Mouse (Mus musculus): Measurements from ENCODE around the gene Prdx4. TPM values are rescaled to one million over a fixed set of nuclear protein-coding genes. Genes with fewer than 3 reads are reported as not detected.
"Not testable (repeated sequence)": the region's sequence is repeated elsewhere in the genome, so short reads cannot be mapped to it uniquely, and the experiment has no call there.

Prdx4 gene
- polyA plus RNA-seq (2012; fragmentation: generic; extraction: Trizol): 191 TPM
- long read RNA-seq, experiment 1, transcript Prdx4-201 (7 exons, 990 nt): major isoform, 165 of 183 reads
- long read RNA-seq, experiment 1, partial matches to known transcripts: 13 of 183 reads
- long read RNA-seq, experiment 1, other reads (novel, unspliced or antisense): 4 of 183 reads
- long read RNA-seq, experiment 2, transcript Prdx4-201 (7 exons, 990 nt): major isoform, 63 of 69 reads
- long read RNA-seq, experiment 2, partial matches to known transcripts: 4 of 69 reads
- long read RNA-seq, experiment 2, other reads (novel, unspliced or antisense): 1 of 69 reads

DNA sequence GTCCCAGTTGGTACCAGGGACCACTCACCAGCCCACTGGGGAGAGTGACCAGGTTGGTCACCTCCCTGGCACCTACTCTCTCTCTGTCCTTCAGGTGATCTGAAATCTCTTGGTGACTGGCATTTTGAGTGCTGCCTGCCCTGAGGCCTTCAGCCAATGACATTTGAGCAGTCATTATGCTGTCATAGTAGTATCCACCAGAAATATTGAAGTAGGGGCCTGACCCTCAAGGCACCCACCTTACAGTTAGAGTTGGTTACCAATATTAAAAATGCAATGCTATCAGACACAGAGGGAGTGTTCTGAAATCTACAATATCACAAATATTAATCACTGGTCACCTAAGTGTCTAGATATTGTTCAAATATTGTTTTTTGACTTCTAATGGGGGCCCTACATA, at the start of gene Prdx4:
Prdx4 (minus strand) TSS at position 101 of the 400 bp plus-strand sequence.
- H3K27me3 ChIP-seq (ENCODE audit: control insufficient read depth, insufficient read depth, insufficient read length): no peaks in the 10 kb centered on the region
- H3K4me3 ChIP-seq (ENCODE audit: insufficient read depth, poor library complexity, severe bottlenecking): no peak within 1 kb of the TSS
- TF ChIP-seq CTCF (IDR thresholded peaks at IDR 0.05; ENCODE audit: control insufficient read depth, insufficient read depth, insufficient read length) (no peak), MYOG (IDR thresholded peaks at IDR 0.05; ENCODE audit: control insufficient read depth, extremely low read depth, insufficient read length) (no peak), FOSL1 (IDR thresholded peaks at IDR 0.05; ENCODE audit: insufficient read depth, low read length, poor library complexity, severe bottlenecking) (no peak), USF1 (IDR thresholded peaks at IDR 0.05; ENCODE audit: low read depth) (no peak), MYOD1 (IDR thresholded peaks at IDR 0.05; ENCODE audit: control insufficient read depth, insufficient read length, low read depth) (no peak), CEBPB (IDR thresholded peaks at IDR 0.05; ENCODE audit: low read depth) (no peak), MAX (IDR thresholded peaks at IDR 0.05) (no peak)
- peaks cover 9% of the 10 kb centered on the region for H3K79me3 ChIP-seq (ENCODE audit: low read depth)
- no peaks in the 10 kb centered on the region for H3K36me3 ChIP-seq (ENCODE audit: control insufficient read depth, insufficient read depth)
- no peak within 1 kb of the TSS for H3ac ChIP-seq (ENCODE audit: control insufficient read depth, insufficient read length, low read depth)
- peaks cover 20% of the 10 kb centered on the region for H3K79me2 ChIP-seq (ENCODE audit: control insufficient read depth, insufficient read depth)

DNA sequence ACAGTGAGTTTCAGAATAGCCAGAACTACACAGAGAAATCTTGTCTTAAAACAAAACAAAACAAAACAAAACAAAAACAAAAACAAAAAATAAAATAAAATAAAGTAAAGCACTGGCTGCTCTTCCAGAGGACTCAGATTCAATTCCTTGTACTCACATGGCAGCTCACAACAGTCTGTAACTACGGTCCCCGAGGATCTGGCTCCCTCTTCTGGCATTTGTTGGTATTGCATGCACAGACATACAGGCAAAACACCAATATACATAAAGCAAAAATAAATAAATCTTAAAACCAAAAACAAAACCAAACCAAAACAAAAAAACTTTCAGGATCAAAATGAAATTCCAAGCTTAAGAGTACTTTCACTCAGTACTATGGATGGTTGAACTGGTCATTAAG, 36.0 kb upstream of the Prdx4 start:
- Histone ChIP-seq H3K79me2 (ENCODE audit: control insufficient read depth, insufficient read depth) (no peaks in the 10 kb centered on the region), H3K79me3 (ENCODE audit: low read depth) (no peaks in the 10 kb centered on the region), H3ac (ENCODE audit: control insufficient read depth, insufficient read length, low read depth) (no peak overlapping the region), H3K4me3 (ENCODE audit: insufficient read depth, poor library complexity, severe bottlenecking) (no peak overlapping the region), H3K27me3 (ENCODE audit: control insufficient read depth, insufficient read depth, insufficient read length) (no peaks in the 10 kb centered on the region), H3K36me3 (ENCODE audit: control insufficient read depth, insufficient read depth) (no peaks in the 10 kb centered on the region)
- TF ChIP-seq CTCF (IDR thresholded peaks at IDR 0.05; ENCODE audit: control insufficient read depth, insufficient read depth, insufficient read length) (no peak), FOSL1 (IDR thresholded peaks at IDR 0.05; ENCODE audit: insufficient read depth, low read length, poor library complexity, severe bottlenecking) (no peak), MYOD1 (IDR thresholded peaks at IDR 0.05; ENCODE audit: control insufficient read depth, insufficient read length, low read depth) (no peak), MAX (IDR thresholded peaks at IDR 0.05) (no peak), MYOG (IDR thresholded peaks at IDR 0.05; ENCODE audit: control insufficient read depth, extremely low read depth, insufficient read length) (no peak), CEBPB (IDR thresholded peaks at IDR 0.05; ENCODE audit: low read depth) (no peak), USF1 (IDR thresholded peaks at IDR 0.05; ENCODE audit: low read depth) (no peak)

DNA sequence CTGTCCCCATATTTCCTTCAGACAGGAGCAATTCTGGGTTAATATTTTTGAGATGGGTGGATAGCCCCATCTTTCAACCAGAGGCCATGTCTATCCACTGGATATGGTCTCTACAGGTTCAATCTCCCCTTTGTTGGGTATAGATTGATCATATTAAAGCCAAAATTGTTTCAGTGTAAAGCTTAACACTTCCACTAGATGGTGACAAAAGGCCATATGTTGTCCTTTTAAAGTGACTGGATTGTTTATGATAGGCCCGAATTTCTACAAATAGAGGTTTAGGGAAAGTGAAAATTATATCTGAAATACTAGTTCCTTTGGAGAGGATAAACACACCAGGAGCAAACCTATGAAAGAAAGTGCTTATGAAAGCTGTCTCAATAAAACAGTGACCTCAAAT, 34.9 kb upstream of the Prdx4 start:
- H3K79me2 ChIP-seq (ENCODE audit: control insufficient read depth, insufficient read depth): no peaks in the 10 kb centered on the region
- no peak overlapping the region for H3ac ChIP-seq (ENCODE audit: control insufficient read depth, insufficient read length, low read depth)
- no peaks in the 10 kb centered on the region for H3K79me3 ChIP-seq (ENCODE audit: low read depth)
- no peak overlapping the region for H3K4me3 ChIP-seq (ENCODE audit: insufficient read depth, poor library complexity, severe bottlenecking)
- TF ChIP-seq USF1 (IDR thresholded peaks at IDR 0.05; ENCODE audit: low read depth) (no peak), MYOG (IDR thresholded peaks at IDR 0.05; ENCODE audit: control insufficient read depth, extremely low read depth, insufficient read length) (no peak), MYOD1 (IDR thresholded peaks at IDR 0.05; ENCODE audit: control insufficient read depth, insufficient read length, low read depth) (no peak), CTCF (IDR thresholded peaks at IDR 0.05; ENCODE audit: control insufficient read depth, insufficient read depth, insufficient read length) (no peak)
- no peaks in the 10 kb centered on the region for H3K27me3 ChIP-seq (ENCODE audit: control insufficient read depth, insufficient read depth, insufficient read length)
- no peaks in the 10 kb centered on the region for H3K36me3 ChIP-seq (ENCODE audit: control insufficient read depth, insufficient read depth)

DNA sequence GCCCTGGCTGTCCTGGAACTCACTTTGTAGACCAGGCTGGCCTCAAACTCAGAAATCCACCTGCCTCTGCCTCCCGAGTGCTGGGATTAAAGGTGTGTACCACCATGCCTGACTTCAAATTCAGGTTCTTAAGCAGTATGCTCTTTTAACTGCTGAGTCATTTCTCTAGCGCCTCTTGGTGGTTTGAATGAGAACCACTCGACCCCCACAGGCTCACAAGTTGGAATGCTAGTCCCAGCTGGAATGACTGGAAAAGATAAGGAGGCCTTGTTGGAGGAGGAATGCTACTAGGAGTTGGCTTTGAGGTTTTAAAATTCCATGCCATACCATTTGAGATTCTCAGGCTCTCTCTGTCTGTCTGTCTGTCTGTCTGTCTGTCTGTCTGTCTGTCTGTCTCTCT, 29.6 kb upstream of the Prdx4 start:
- not testable (repeated sequence) for H3K27me3 ChIP-seq (ENCODE audit: control insufficient read depth, insufficient read depth, insufficient read length); H3K36me3 ChIP-seq (ENCODE audit: control insufficient read depth, insufficient read depth); H3K4me3 ChIP-seq (ENCODE audit: insufficient read depth, poor library complexity, severe bottlenecking); H3K79me2 ChIP-seq (ENCODE audit: control insufficient read depth, insufficient read depth); H3ac ChIP-seq (ENCODE audit: control insufficient read depth, insufficient read length, low read depth); H3K79me3 ChIP-seq (ENCODE audit: low read depth)

DNA sequence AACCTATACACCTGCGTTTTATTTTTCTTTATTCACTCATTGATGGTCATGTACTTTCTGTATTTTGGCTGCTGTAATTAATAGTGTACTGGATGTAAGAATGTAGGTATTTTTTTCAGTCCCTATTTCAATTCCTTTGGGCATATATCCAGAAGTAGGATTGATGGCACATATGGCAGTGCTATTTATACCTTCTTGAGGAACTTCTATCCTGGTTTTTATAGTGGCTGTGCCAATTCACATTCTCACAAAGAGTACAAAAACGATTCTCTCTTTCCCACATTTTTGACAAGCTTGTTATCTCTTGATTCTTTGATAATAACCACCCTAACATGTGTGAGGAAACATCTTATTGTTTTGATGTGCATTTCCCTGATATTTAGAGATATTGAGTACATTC, 24.5 kb upstream of the Prdx4 start:
- no peaks in the 10 kb centered on the region for H3K79me3 ChIP-seq (ENCODE audit: low read depth)
- no peak overlapping the region for H3K4me3 ChIP-seq (ENCODE audit: insufficient read depth, poor library complexity, severe bottlenecking)
- no peak for TF ChIP-seq CEBPB (IDR thresholded peaks at IDR 0.05; ENCODE audit: low read depth)
- TF ChIP-seq MYOD1 (IDR thresholded peaks at IDR 0.05; ENCODE audit: control insufficient read depth, insufficient read length, low read depth): no peak
- TF ChIP-seq FOSL1 (IDR thresholded peaks at IDR 0.05; ENCODE audit: insufficient read depth, low read length, poor library complexity, severe bottlenecking): no peak
- no peak for TF ChIP-seq MYOG (IDR thresholded peaks at IDR 0.05; ENCODE audit: control insufficient read depth, extremely low read depth, insufficient read length)
- TF ChIP-seq CTCF (IDR thresholded peaks at IDR 0.05; ENCODE audit: control insufficient read depth, insufficient read depth, insufficient read length): no peak
- no peak for TF ChIP-seq MAX (IDR thresholded peaks at IDR 0.05)
- no peak for TF ChIP-seq USF1 (IDR thresholded peaks at IDR 0.05; ENCODE audit: low read depth)
- H3K36me3 ChIP-seq (ENCODE audit: control insufficient read depth, insufficient read depth): no peaks in the 10 kb centered on the region
- H3ac ChIP-seq (ENCODE audit: control insufficient read depth, insufficient read length, low read depth): no peak overlapping the region
- no peaks in the 10 kb centered on the region for H3K79me2 ChIP-seq (ENCODE audit: control insufficient read depth, insufficient read depth)
- no peaks in the 10 kb centered on the region for H3K27me3 ChIP-seq (ENCODE audit: control insufficient read depth, insufficient read depth, insufficient read length)

DNA sequence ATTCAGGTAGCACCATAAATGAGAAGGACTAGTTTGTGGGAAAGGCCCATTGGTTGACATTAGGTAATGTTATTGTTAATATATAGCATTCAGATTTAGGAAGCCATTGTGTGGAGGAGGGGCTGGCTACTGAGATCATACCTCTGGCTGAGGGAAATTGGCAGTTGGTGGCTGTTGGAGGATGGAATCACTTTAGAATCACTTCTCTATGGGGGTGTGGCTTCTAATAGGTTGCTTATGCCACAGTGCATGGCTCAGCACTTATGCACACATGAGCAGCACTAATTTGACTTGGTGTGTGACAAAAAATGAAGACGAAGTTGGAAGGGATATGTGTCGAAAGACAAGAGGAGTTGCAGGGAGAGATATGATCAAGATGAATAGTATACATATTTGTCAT, 5.7 kb upstream of the Prdx4 start:
- Histone ChIP-seq H3K4me3 (ENCODE audit: insufficient read depth, poor library complexity, severe bottlenecking) (no peak overlapping the region), H3K79me2 (ENCODE audit: control insufficient read depth, insufficient read depth) (no peaks in the 10 kb centered on the region), H3K36me3 (ENCODE audit: control insufficient read depth, insufficient read depth) (no peaks in the 10 kb centered on the region), H3K27me3 (ENCODE audit: control insufficient read depth, insufficient read depth, insufficient read length) (no peaks in the 10 kb centered on the region), H3K79me3 (ENCODE audit: low read depth) (no peaks in the 10 kb centered on the region), H3ac (ENCODE audit: control insufficient read depth, insufficient read length, low read depth) (no peak overlapping the region)
- TF ChIP-seq USF1 (IDR thresholded peaks at IDR 0.05; ENCODE audit: low read depth) (no peak), MYOD1 (IDR thresholded peaks at IDR 0.05; ENCODE audit: control insufficient read depth, insufficient read length, low read depth) (no peak), FOSL1 (IDR thresholded peaks at IDR 0.05; ENCODE audit: insufficient read depth, low read length, poor library complexity, severe bottlenecking) (no peak), MYOG (IDR thresholded peaks at IDR 0.05; ENCODE audit: control insufficient read depth, extremely low read depth, insufficient read length) (no peak), CTCF (IDR thresholded peaks at IDR 0.05; ENCODE audit: control insufficient read depth, insufficient read depth, insufficient read length) (no peak), CEBPB (IDR thresholded peaks at IDR 0.05; ENCODE audit: low read depth) (no peak)
